Mouse (Mus musculus): ENCODE results near the gene Bcl6.

Bcl6 gene

DNA sequence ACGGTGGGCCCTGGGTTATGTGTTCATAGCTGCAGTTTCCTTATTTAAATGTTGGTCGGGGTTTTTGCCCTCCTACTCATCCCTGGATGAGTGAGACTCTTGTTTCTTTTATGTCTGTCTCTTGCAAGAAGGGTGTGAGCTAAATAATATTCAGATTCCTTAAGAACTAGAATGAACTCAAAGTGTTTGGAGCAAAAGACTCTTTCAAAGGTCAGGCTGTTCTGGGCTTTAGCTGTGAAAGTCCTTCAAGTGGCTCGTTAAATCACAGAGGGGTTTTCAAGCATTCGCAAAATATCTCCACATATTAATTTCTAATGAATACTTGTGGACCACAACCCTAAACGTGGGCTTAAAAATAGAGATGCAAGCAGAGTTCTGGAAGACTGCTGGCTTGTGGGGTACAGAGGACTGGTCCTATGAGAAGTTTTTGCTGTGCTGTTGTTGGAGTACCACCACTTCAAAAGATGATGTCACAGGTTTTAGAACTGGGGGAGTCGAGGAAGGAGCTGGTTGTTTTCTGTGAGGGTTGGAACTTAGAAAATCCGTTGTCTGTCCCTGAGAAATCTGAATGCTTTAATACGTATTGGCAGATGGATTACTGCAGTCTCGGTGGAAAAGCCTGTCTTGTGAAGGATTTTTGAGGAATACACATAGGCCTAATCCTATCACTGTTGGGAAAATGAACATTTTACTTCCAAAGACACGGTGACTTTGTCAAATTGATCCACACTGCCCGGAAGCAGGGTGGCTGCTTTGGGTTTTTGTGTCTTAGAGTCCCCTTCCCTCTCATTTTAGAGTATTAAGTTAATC, 1.7 kb upstream of the Bcl6 start:
- no peak for DNase-seq (ENCODE audit: low spot score)

DNA sequence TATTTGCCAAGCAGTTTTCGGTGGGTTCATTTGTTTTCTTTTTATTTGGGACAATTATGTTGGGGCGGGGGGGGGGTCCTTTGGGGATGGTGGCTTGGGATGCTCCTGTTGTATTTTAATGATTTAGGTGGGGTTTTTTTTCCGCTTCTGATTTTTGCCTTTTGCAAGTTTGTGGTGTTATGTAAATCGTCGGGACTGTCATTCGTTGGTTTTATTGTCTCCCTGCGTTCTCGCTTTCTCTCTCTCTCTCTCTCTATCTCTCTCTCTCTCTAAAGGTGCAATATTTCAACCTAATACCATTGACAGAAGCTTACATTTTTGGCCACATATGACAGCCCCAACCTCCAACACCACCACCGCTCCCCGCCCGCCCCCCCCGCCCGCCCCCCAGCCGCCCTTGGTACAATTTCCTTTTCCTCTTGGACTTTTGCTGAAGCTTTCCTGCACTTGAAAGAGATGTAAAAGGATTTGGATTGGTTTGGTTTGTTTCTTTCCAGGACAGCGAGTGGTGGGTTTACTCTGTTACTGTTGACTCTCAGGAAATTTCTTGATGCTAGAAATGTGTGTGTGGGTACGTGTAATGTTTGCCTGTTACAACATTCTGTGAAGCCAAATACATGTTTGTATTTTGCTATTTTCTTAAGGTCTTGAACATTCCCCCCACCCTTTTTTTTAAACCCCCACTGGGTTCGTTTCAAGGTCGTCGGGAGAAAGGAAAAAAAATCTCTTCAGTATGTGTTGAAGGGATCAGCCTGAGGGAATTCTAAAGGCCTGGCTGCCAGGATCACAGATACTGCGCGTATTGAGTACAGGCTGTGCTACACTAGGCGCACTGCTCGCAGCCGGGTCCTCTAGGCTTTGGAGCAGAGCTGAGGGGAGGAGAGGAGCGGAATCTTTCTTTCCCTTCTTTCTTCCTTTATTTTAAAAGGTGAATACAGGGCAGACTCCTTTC, 833 bp upstream of the Bcl6 start:
- DNase-seq (ENCODE audit: low spot score), result peak; percentile 44

DNA sequence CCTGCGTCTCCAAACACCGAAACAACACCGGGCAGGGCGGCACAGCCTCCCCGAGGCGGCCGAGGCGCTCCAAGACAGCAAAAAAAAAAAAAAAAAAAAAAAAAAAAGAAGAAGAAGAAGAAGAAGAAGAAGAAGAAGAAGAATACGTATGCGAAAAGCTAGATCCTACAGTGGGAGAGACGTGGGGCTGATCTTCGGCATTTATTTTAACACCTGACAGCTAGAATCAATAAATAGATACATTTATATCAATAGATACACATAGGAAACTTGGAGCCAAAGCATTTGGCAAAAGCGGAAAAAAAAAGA, 541 bp downstream of the Bcl6 start:
- no peak for DNase-seq (ENCODE audit: low spot score)

DNA sequence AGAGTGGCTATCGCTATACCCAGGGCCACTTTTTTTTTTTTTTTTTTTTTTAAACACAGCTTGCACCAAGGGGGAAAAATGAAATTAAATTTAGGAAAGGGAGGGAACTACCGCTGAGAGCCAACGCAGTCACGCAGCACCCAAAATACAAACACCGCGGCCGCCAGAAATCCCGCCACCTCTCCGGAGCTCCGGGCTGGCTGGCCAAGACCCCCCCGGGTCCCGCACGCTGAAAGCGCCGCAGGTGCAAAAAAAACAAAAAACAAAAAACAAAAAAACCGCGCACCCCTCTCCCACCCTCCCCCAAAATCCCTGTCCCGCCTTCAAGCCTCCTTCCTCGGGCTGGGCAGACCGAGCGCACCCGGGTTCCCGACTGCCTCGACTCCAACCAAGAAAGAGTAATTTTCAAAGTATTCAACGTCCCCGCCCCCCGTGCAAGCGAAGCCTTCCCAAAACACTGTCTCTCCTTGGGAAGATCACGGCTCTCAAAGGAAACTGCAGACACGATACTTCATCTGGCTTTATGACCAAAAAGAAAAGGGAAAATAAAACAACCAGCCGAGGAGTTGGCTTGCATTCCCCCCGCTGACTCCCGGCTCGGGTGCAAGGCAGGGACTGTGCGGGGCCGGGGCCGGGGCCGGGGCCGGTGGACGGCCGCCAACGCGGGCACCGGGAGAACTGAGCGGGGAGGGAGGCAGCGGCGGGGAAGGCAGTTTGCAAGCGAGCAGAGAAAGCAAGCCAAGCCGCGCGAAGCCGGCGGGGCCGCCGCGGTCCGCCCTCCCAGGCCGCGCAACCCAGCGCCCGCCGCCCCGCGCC, 1.1 kb downstream of the Bcl6 start:
- DNase-seq (ENCODE audit: low spot score), result peak; percentile 41

DNA sequence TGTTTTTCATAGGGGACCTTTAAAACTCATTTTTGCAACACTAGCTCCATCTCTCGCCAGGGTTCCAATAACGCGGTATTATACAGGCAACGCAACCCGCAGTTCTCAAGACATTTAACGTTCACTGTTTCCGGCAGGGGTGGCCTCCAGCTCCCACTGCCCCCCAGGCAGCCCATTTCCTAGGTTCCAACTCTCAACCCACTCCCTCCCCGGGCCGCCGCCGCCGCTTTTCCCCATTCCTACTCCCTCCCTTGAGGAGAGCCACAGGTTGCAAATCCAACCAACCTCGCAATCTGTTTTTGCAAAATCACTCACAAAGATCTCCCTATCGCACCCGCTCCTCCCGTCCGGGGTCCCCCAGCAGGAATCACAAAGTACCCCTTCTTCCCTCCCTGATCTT, 1.8 kb downstream of the Bcl6 start:
- DNase-seq (ENCODE audit: low spot score), result no peak

DNA sequence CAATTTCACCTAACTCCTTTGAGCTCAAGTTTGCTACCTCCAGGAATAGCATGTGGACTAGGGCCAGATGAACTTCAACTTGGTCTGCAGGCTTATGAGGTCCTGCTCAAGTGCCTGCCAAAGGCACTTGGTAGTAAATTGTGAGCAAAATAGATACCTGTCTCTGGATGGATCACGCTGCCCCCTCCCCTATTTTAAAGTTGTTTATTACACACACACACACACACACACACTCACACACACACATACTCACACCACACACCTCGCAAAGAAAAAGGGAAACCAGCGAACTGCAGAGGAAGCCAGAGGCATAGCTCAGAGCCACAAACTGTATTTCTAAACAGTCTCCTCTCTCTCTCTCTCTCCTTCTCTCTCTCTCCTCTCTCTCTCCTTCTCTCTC, 2.5 kb downstream of the Bcl6 start:
- DNase-seq (ENCODE audit: low spot score), result no peak

DNA sequence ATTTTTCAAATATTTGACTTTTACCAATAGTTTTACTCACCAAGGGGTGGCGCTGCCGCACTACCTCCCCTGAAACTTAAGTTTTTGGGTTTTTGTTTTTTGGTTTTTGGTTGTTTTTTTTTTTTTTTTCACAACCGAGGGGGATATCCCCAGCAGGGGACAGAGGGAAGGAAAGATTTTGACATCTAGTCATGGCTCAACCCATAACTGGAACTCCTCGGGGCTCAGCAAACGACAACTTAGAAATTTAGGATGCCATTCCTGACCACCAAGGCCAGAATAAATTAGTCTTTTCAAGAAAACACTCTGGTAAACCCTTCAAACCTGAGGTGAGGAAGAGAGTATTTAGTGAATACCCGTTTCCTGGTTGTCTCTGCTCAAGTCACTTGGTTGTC, 3.2 kb downstream of the Bcl6 start:
- no peak for DNase-seq (ENCODE audit: low spot score)

DNA sequence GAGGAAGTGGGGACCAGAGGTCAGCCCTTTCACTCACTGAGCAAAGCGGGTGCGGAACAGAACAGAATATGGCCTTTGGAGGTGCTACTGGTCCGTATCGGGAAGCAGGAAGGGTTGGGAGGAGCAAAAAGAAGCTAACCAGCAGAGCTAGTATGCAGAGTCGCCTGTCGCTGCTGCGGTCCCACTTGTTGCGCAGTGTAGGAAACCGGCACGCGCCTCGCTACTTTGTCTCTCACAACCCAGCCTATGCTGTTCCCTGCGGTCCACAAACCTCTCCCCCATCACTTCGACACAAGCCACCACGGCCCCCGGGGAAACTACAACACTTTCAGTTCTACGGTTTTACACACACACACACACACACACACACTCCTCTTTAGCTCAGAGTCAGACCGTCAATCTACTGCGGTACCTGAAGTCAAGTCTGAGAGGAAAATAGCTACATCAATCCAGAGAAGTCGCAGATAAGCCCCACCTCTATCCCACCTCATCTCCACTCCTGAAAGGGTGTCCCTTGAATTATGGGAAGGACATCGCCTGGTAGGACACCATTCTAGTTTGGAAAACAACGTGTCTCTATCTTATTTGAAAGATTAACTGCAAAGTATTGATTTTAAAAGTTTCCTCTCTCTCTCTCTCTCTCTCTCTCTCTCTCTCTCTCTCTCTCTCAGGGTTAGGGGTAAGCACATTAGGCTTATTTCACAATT, 3.7 kb downstream of the Bcl6 start:
- DNase-seq (ENCODE audit: low spot score), result peak; percentile 39

DNA sequence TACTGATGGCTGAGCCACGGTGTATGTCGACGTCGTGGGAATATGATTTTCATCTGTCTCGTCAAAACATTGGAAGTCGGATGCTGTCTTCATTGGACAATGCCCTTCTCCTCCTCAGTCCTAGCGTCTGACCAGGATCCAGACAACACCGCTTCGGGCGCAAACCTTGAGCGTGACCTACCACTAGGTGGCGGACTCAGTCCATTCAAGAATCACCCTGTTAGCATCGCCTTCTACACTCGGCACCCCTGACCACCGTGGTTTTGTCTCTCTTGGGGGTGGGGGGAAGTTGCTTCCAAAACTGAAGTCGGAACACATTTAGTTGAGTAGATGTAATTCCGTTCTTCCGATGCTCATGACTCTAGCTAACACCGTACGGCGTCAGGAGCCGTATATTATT, 4.5 kb downstream of the Bcl6 start:
- peak; percentile 79 for DNase-seq (ENCODE audit: low spot score)

DNA sequence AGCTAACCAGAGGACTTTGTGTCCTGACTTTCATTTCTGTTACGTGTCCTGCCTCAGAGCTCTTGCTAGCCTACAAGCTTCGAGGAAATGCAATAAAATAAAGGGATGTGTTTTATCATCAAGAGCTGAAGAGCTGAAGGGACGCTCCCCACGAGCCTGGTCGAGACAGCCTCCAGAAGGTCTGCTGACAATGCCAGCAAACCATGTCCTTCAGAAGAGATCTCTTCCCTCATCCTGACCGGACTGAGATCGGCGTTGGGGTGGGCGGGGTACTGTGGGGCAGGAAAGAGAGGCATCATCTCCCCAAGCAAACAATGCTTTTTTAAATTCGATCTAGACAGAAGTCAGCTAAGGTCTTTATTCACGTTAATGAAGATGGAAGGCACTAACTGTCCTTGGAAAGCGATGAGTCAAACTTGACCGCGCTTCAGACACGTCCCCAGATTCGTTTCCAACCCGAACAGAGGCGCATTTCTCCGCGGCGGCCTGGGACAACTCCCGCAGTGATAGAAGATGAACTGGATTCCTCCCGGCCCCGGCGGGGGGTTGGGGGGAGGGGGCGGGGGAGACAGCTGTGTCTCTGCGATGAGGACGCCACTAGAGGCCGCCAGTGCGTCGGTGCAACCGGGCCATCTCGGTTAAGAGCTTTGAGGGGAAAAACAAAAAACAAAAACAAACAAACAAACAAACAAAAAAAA, 5.6 kb downstream of the Bcl6 start:
- DNase-seq (ENCODE audit: low spot score), result peak; percentile 65

DNA sequence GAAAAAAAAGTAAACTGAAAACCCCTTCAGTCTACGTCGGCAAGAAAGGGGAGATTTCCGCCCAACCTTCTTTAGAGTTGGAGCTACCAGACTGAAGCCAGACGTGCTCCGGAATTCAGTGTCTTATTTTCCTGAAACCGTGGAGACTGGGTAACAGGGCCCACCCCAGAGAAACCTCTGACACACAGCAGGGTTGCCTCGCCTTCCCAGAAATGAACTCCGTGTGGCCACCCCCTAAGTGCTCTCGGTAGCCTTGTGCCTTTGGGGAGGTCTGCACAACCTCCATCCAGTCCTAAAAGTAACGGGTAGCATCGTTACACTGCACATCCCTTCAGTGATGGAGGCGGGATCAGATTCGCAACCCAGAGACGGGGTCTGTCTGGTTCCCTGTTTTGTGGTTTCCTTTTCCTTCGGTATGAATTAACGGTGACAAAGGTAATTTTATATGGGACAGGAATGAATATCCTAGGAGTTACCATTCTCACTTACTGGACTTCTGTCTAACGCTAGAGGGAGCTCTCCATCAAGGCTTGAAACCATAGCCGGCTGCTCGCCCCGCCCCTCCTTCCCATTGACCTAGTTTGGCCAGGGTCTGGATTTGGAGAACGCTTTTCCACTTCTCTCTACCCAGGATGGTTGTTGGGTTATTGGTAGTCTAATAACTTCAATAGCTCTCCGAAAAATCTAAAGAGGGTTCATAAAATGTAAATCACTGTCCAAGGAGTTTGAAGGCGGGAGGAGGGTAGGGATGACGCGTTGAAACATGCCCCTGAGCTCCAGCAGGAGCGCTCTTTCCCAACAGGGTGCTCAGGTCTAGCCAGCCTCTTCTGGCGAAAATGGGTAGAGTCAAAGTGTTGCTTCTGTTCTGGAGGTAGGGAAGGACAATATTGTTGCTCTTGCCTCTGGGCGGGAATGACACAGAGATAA, 6.5 kb downstream of the Bcl6 start:
- DNase-seq (ENCODE audit: low spot score), result peak; percentile 71

DNA sequence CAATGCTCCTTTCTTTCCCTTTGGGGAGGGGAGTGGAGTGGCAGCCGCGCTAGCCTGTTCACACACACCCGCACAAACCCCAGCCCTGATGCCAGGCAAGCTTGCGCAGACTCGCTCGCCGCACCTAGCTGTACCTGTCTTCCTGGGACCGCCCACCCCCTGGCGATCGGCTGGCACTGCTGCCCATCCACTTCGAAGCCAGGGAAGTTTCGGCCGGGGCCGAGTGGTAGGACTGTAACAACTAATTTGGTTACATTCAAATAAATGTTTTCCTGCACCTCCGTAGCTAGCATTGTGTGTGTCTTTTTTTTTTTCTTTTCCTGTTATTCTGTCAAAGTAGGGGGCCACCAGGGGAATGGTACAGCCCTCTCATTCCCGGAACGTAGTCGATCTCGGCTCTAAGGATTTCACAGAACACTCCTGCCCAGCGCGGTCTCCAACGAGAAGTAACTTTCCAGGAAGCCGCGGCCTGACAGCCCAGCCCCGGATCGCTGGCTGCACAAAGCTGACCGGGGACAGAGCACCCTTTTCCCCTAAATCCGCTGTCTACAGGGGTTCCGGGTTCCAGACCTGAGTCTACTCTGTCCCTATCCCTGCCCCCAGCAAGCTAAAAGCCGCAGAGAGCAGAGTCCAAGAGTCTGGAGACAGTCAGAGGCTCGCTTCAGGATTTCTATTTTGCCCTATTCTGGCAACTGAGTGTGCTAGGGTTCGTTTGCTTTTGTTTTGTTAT, 7.5 kb downstream of the Bcl6 start:
- no peak for DNase-seq (ENCODE audit: low spot score)

DNA sequence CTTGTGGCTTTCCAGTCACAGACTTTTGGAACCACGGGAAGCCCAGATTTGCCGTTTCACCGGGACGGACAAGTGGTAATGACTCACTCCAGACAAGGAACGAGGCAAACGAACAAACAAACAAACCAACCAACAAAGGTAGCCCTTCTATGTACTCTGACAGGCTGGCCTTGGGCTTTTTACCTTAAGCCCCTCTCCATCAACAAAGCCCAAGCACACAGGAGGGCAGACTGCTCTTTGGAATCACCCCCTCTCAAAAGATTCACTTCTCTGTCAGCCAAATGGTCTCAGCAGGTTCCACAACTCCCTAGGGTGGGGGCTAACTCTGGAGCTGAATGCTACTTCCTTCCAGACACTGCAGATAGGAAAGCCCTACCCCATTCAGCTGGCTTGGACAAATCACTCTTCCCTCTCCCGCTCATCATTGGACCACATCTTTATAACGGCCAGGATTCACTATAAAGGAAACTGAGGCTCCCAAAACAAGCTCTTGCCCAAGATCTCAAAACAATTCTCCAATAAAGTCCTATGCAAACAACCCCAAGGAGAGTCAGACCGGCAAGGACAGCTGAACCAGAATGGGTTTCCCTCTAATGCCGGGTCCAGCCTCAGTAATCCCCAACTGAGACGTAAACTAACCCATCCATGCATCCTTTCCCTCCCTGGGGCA, 8.3 kb downstream of the Bcl6 start:
- DNase-seq (ENCODE audit: low spot score), result no peak

DNA sequence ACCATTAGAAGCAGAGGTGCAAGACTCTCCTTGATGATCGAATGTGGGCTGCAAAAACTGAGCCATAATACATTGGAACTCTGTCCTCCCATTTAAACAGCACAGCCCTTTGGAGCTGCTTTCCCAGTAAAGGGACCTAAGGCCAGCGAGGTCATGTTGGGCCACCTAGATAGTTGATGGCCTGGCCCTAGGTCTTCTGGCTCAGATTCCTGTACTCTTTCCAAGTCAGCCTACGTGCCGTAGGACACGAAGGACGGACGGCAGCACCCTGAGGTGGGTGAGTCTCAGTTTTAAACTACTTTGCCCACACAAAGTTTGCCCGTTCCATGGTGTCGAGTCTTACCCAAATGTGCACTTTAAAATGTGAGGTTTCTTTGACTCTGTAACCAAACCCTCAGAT, 9.2 kb downstream of the Bcl6 start:
- no peak for DNase-seq (ENCODE audit: low spot score)

DNA sequence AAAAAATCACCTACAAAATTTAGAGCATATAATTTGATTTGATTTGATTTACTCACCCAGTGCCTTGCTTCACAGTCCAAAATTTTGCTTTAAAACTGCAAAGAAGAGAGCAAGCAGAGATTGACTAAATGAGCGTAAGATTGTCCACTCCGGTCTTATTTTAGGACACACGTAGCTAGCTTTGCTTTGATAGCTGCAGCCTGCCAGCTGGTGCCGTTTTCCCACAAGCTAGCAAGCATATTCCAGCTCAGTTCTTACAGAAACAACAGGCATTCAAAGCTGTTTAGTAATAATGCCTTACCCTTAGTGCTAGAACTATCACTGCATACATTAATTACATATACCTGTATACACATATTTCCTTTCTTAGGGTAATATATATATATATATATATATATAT, 10.2 kb downstream of the Bcl6 start:
- DNase-seq (ENCODE audit: low spot score), result no peak

DNA sequence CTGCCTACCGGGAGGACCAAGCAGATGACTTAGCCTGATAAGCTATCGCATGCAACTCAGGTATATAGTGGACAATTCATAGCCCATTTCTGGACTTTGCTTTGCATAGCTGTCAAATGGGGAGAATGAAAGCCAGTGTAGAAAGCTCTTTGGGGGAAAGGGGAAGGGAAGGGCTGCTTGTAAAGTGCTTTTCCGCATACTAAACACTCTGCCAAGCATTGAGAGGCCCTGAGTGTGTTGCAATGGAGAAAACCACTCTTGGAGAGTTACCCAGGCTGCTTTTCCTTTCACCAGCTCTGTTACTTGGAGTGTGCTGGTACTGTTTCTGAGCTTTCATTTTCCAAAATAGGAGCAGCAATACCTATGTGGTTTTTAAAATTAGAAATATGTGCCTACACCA, 10.9 kb downstream of the Bcl6 start:
- DNase-seq (ENCODE audit: low spot score), result no peak

DNA sequence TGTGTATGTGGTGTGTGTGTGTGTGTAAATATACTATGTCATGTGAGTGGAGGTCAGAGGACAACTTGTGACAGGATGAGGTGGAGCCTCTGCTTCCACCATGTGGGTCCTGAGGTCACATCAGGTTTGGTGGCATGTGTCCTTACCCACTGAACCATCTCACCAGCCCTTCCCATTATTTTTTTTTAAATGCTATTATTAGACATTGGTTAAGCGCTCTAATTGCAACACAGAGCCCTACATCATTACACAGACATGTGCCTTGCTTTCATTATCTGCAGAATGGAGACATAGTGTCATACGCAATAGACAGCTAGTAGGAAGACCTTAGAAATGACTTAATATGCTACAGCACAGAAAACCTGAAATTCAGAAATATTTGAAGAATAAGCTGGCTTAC, 12.5 kb downstream of the Bcl6 start:
- DNase-seq (ENCODE audit: low spot score), result no peak

DNA sequence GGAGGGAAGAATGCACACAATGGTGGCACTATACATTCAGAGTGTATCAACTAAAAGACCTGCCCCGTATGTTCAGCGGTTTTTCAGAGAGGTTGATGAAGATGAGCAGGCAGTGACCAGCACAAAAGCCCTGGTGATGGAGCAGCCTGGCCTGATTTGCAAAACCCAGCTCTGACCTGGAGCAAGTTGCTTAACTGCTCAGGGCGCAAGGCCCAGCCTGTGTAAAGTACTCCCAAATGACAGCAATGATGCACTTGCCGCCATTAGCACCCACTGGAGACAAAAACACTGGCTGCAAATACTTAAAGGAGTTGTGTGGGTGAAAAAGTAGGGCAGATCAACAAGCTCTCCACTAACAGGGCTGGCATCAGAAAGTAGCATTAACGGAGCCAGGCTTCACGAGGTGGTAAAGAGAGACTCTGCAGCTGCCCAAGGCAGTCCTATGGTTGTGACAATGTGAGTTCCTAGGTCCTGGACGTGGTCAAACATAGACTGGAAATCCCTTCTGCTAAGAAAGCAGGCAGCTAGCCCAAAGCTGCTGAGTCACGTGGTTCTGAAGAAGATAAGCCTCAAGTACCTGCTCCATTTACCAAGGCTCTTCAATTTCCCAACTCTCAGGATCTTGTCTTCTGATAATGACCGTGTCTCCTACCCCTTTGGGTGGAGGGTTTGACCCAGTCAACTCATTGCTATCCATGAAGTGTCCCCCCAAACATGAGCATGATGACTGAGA, 14.9 kb downstream of the Bcl6 start:
- DNase-seq (ENCODE audit: low spot score), result no peak
